Mouse (Mus musculus): ENCODE measurements around the gene Siglecf. TPM values are rescaled to one million over a fixed set of nuclear protein-coding genes. Genes with fewer than 3 reads are reported as not detected.
"Not testable (repeated sequence)": the region's sequence is repeated elsewhere in the genome, so short reads cannot be mapped to it uniquely, and the experiment has no call there.

Gene Siglecf
- polyA plus RNA-seq, 1 experiment from 2014 or later = 0.20 TPM

DNA sequence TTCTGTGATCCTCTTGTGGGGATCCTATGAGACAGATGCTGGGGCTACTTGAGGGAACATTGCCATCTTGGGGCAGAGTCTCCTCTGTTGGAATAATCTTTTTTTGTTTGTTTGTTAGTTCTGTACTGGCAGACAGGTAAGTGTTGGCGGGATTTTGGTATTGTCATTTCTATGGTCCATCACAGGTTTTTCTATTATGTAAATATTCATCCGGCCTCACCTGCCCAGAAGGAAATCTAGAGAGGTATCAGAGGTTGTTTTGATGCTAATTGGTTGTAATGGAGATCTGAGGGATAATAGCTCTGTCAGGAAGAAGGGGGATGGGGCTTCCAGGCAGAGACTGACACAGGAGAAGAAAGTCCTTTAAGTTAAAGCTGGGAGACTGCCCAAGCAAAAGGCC lies 7.1 kb upstream of the Siglecf start:
- Histone ChIP-seq H3K4me1 (no peaks in the 10 kb centered on the region), H3K36me3 (no peaks in the 10 kb centered on the region), H3K9me3 (no peaks in the 10 kb centered on the region), H3K4me2 (replicated peaks) (no peak overlapping the region), H3K27me3 (no peaks in the 10 kb centered on the region), H3K9ac (replicated peaks) (no peak overlapping the region), H3K27ac (replicated peaks) (no peak overlapping the region), H3K4me3 (no peak overlapping the region)
- no peak for ATAC-seq (ENCODE audit: low FRiP score, low read depth)
- 67% methylated on average over 2 of the region's 2 CpGs for WGBS

DNA sequence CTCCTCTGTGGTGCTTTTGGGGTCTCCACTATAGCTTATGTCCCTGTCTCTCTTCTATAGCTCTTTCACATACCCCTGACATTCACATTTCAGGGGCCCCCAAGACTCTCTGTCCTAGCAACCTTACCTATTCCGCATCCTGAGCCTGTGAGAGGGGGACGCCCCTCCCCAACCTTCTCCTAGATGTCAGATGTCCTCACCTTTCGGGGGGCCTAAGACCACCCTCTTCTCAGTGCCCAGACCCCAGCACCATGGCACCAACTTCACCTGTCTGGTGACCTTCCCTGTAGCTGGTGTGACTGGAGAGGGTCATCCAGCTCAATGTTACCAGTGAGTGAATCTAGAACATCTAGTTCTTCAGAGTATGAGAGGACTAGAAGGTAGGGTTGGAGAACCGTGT lies 6.7 kb upstream of the Siglecf start:
- H3K27ac ChIP-seq (replicated peaks) = no peak overlapping the region
- no peaks in the 10 kb centered on the region for H3K36me3 ChIP-seq
- no peak overlapping the region for H3K4me2 ChIP-seq (replicated peaks)
- no peak for ATAC-seq (ENCODE audit: low FRiP score, low read depth)
- H3K27me3 ChIP-seq = no peaks in the 10 kb centered on the region
- H3K4me3 ChIP-seq = no peak overlapping the region
- H3K4me1 ChIP-seq = no peaks in the 10 kb centered on the region
- no peaks in the 10 kb centered on the region for H3K9me3 ChIP-seq
- 86% methylated on average over 4 of the region's 4 CpGs for WGBS
- H3K9ac ChIP-seq (replicated peaks) = no peak overlapping the region

DNA sequence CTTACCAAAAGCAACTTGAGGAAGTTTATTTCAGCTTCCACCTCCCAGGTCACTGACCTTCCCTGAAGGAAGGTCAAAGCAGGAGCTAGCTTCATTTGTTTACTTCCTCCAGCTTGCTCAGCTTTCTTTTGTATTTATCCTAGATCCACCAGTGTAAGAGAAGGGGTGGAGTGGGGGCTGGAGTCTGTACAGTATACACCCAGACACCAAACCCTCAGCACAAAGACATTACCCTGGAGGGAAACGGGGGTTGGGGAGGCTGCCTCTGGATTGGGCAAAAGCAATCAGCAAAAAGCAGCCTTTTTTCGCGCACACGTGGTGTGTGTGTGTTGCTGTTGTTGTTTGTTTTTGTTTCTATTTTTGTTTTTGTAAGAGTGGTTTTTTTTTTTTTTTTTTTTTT lies 5.0 kb upstream of the Siglecf start:
- ATAC-seq (ENCODE audit: low FRiP score, low read depth) = no peak
- 76% methylated on average over 4 of the region's 4 CpGs for WGBS

DNA sequence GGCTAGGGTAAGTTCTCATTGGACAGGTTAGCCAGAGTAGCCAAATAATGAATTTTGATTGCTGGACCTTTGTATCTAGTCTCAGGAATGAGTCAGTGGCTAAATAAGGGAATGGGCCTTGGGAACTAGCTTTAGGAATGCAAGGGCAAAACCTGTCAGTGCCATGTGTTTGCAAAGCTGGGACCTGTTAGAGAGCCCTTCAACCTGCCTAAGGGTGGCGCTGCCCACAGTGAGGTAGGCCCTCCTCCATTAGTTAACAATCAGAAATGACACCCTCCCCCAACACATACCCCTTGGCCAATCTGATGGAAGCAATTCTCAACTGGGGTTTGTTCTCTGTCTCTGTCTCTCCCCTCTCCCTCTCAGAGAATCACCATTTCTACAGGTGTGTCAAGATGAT lies 4.6 kb upstream of the Siglecf start:
- 89% methylated on average over 1 of the region's 1 CpGs for WGBS

More for the DNA sequence above, 5.0 kb upstream of the Siglecf start:
- no peaks in the 10 kb centered on the region for H3K9me3 ChIP-seq
- H3K4me1 ChIP-seq = no peaks in the 10 kb centered on the region
- H3K4me2 ChIP-seq (replicated peaks) = no peak overlapping the region
- H3K27ac ChIP-seq (replicated peaks) = no peak overlapping the region
- H3K27me3 ChIP-seq = no peaks in the 10 kb centered on the region
- H3K36me3 ChIP-seq = no peaks in the 10 kb centered on the region
- no peak overlapping the region for H3K4me3 ChIP-seq
- H3K9ac ChIP-seq (replicated peaks) = no peak overlapping the region

DNA sequence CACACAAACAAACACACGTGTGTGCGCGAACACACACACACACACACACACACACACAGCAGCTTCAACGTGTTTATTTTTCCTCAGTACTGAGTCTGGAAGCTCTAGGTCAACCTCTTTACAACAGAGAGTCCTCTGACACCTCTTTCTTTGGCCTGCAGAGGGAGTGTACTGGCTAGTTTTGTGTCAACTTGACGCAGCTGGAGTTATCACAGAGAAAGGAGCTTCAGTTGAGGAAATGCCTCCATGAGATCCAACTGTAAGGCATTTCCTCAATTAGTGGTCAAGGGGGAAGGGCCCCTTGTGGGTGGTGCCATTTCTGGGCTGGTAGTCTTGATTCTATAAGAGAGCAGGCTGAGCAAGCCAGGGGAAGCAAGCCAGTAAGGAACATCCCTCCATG lies 1.5 kb upstream of the Siglecf start:
- 78% methylated on average over 5 of the region's 5 CpGs for WGBS
- H3K4me1 ChIP-seq; H3K36me3 ChIP-seq; H3K9ac ChIP-seq (replicated peaks); H3K4me3 ChIP-seq; H3K27ac ChIP-seq (replicated peaks); H3K9me3 ChIP-seq; H3K27me3 ChIP-seq; ATAC-seq (ENCODE audit: low FRiP score, low read depth); H3K4me2 ChIP-seq (replicated peaks): not testable (repeated sequence)

More for the DNA sequence above, 4.6 kb upstream of the Siglecf start:
- H3K9me3 ChIP-seq = no peaks in the 10 kb centered on the region
- H3K9ac ChIP-seq (replicated peaks) = no peak overlapping the region
- no peak for ATAC-seq (ENCODE audit: low FRiP score, low read depth)
- H3K36me3 ChIP-seq = no peaks in the 10 kb centered on the region
- H3K4me1 ChIP-seq = no peaks in the 10 kb centered on the region
- no peak overlapping the region for H3K4me2 ChIP-seq (replicated peaks)
- H3K4me3 ChIP-seq = no peak overlapping the region
- H3K27ac ChIP-seq (replicated peaks) = no peak overlapping the region
- H3K27me3 ChIP-seq = no peaks in the 10 kb centered on the region

DNA sequence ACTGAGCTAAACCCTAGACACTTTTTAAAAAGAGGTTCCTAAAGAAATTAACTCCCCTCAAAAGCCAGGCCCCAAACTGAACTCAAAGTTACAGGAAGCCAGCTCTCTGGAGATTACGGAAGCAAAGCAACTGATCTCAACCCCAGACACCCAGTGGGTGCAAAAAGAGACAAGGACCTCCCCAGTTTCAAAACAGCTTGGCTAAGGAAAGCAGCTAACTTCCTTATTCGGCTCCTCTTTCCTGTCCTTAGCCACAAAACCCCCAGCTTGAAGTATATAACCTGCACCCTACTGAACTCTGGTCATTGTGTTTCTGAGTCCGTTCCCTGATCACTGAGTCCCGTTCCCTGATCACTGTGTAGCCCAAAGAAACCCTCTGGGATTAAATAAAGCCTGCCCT lies 2.0 kb downstream of the Siglecf start:
- H3K36me3 ChIP-seq = no peaks in the 10 kb centered on the region
- no peak overlapping the region for H3K9ac ChIP-seq (replicated peaks)
- 67% methylated on average over 4 of the region's 4 CpGs for WGBS
- peaks cover 6% of the 10 kb centered on the region for H3K4me1 ChIP-seq
- H3K27ac ChIP-seq (replicated peaks) = no peak overlapping the region
- no peaks in the 10 kb centered on the region for H3K9me3 ChIP-seq
- ATAC-seq (ENCODE audit: low FRiP score, low read depth) = no peak
- H3K27me3 ChIP-seq = no peaks in the 10 kb centered on the region
- no peak overlapping the region for H3K4me2 ChIP-seq (replicated peaks)
- no peak overlapping the region for H3K4me3 ChIP-seq

DNA sequence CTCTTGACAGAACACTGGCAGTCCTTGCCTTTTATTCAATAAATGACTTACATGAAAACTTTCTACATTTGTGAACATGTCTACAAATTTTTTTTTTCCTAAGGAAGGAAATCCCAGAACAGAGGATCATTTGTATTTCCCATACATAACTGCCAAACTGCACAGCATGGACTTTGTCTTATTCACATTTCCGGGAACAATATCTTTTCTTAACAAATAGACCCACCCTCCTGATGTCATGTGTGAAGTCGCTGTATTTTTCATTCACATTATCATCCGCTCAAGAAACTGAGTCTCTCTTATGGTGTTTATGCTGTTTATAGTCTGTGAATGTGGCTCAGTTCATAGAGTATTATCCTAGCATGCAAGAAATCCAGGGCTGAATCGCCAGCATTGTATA lies 2.6 kb downstream of the Siglecf start:
- Histone ChIP-seq H3K27ac (replicated peaks) (no peak overlapping the region), H3K9ac (replicated peaks) (no peak overlapping the region), H3K27me3 (no peaks in the 10 kb centered on the region), H3K4me2 (replicated peaks) (no peak overlapping the region), H3K4me1 (peaks cover 6% of the 10 kb centered on the region), H3K9me3 (no peaks in the 10 kb centered on the region), H3K4me3 (no peak overlapping the region), H3K36me3 (no peaks in the 10 kb centered on the region)
- no peak for ATAC-seq (ENCODE audit: low FRiP score, low read depth)
- 83% methylated on average over 4 of the region's 4 CpGs for WGBS

DNA sequence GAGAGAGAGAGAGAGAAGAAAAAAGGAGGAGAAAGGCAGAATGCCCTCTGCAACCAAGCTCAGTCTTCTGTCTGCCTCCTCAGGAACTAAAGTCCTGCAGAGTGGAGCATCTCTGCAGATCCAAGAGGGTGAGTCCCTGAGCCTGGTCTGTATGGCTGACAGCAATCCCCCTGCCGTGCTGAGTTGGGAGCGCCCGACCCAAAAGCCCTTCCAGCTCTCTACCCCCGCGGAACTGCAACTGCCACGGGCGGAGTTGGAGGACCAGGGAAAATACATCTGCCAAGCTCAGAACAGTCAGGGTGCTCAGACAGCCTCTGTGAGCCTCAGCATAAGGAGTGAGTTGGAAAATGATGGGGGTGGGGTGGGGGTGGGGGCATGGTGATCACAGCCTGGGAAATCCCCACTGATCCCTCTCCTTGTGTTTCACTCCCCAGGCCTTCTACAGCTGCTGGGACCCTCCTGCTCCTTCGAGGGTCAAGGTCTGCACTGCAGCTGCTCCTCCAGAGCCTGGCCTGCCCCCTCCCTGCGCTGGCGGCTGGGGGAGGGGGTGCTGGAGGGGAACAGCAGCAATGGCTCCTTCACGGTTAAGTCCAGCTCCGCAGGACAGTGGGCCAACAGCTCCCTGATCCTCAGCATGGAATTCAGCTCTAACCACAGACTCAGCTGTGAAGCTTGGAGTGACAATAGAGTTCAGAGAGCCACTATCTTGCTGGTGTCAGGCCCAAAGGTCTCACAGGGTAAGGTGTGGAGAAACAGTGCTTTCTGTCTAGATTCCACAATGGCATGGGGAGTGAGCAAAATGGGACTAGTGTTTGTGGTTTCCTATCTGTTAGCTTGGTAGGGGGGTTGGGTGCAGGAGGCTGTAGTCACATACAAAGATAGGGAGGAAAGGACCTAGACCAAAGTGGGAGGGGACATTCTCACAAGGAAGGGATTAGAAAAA lies 4.0 kb downstream of the Siglecf start:
- no peaks in the 10 kb centered on the region for H3K9me3 ChIP-seq
- ATAC-seq (ENCODE audit: low FRiP score, low read depth) = peak; percentile 69
- H3K27ac ChIP-seq (replicated peaks) = no peak overlapping the region; the same call in 1 of the 2 replicates
- no peaks in the 10 kb centered on the region for H3K36me3 ChIP-seq
- H3K9ac ChIP-seq (replicated peaks) = no peak overlapping the region; the same call in 1 of the 2 replicates
- H3K4me2 ChIP-seq (replicated peaks) = peak overlapping the region; percentile 36
- no peaks in the 10 kb centered on the region for H3K27me3 ChIP-seq
- no peak overlapping the region for H3K4me3 ChIP-seq
- WGBS = 6% methylated on average over 12 of the region's 12 CpGs
- peaks cover 6% of the 10 kb centered on the region for H3K4me1 ChIP-seq

DNA sequence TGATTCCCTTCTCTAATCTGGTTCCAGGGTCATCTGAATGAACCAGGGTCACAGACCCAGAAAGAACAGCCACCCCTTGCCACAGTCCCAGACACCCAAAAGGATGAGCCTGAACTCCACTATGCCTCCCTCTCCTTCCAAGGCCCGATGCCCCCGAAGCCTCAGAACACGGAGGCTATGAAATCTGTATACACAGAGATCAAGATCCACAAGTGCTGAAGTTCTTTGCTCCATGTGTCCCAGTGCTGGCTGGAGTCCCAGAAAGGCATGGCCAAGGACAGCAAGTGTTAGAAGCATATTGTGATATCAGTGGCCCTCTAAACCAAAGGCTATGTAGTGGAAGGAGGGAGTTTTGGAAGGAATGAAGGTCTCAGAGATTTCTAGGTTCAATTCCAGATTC lies 7.4 kb downstream of the Siglecf start:
- no peak for ATAC-seq (ENCODE audit: low FRiP score, low read depth)

DNA sequence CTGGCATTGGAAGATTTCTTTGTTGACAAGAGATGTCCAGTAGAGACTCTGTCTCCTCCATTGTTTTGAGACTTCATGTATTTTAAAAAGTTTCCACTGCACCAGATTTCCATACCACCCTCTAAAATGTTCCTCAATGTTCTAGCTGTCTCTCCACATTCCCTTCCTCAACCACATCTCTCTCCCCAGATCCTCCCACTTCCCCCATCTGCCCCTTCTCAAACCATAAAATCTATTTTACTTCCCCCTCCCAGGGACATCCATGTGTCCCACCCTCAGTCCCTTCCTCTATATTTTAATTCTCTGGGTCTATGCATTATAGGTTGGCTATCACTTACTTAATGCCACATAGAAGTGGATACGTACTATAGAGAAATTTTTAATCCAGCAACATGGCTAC lies 10.3 kb downstream of the Siglecf start:
- Histone ChIP-seq H3K27ac (replicated peaks) (no peak overlapping the region), H3K9ac (replicated peaks) (no peak overlapping the region), H3K9me3 (no peaks in the 10 kb centered on the region), H3K4me3 (no peak overlapping the region), H3K27me3 (no peaks in the 10 kb centered on the region), H3K4me1 (no peaks in the 10 kb centered on the region), H3K36me3 (no peaks in the 10 kb centered on the region), H3K4me2 (replicated peaks) (no peak overlapping the region)
- ATAC-seq (ENCODE audit: low FRiP score, low read depth) = no peak
- 81% methylated on average over 1 of the region's 1 CpGs for WGBS

More for the DNA sequence above, 7.4 kb downstream of the Siglecf start:
- H3K4me1 ChIP-seq = peaks cover 6% of the 10 kb centered on the region
- H3K27me3 ChIP-seq = no peaks in the 10 kb centered on the region
- no peaks in the 10 kb centered on the region for H3K36me3 ChIP-seq
- H3K9ac ChIP-seq (replicated peaks) = no peak overlapping the region
- H3K4me2 ChIP-seq (replicated peaks) = no peak overlapping the region
- no peak overlapping the region for H3K27ac ChIP-seq (replicated peaks)
- no peaks in the 10 kb centered on the region for H3K9me3 ChIP-seq
- 89% methylated on average over 3 of the region's 3 CpGs for WGBS
- no peak overlapping the region for H3K4me3 ChIP-seq

DNA sequence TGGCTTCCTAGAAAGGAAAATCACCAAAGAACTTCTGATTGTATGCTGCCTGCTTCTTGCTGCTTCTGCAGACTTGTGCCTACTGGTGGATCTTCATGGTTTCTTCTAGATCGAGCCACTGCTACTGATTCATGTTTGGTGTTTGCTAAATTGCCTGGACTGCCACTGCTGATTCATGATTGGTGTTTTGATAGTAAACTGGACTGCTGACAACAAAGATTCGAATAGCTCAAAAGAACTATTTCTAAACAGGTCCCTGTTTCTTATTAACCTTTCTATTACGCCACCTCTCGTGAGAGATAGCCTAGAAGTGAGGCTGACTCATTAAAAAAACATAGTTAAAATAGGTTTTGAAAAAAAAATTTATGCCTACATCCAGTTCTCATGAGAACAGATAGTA lies 10.9 kb downstream of the Siglecf start:
- WGBS = 80% methylated on average over 4 of the region's 4 CpGs
- no peak for ATAC-seq (ENCODE audit: low FRiP score, low read depth)

DNA sequence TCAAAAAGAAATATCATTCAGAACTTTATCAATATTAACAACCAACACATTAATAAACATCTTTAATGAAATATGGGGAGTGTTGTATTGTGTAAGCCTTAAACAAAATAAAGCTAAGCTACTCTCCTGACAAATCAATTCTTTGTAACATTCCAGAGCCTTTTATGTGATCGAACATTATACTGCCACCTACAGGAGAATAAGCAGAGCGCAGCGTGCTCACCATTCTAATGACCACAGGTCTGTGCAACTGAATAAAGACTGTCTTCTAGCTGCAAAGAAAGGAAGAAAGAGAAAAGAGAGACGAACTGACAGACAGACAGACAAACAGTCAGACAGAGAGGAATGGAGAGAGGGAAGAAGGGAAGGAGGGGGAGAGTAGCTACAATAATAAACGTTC lies 27.1 kb downstream of the Siglecf start:
- no peak overlapping the region for H3K9ac ChIP-seq (replicated peaks)
- no peak overlapping the region for H3K4me3 ChIP-seq
- no peak overlapping the region for H3K27ac ChIP-seq (replicated peaks)
- H3K4me1 ChIP-seq = no peaks in the 10 kb centered on the region
- no peaks in the 10 kb centered on the region for H3K27me3 ChIP-seq
- no peak for ATAC-seq (ENCODE audit: low FRiP score, low read depth)
- H3K4me2 ChIP-seq (replicated peaks) = no peak overlapping the region
- H3K36me3 ChIP-seq = no peaks in the 10 kb centered on the region
- H3K9me3 ChIP-seq = no peaks in the 10 kb centered on the region
- WGBS = 18% methylated on average over 5 of the region's 5 CpGs

More for the DNA sequence above, 10.9 kb downstream of the Siglecf start:
- Histone ChIP-seq H3K27me3 (no peaks in the 10 kb centered on the region), H3K4me2 (replicated peaks) (no peak overlapping the region), H3K36me3 (no peaks in the 10 kb centered on the region), H3K4me1 (no peaks in the 10 kb centered on the region), H3K4me3 (no peak overlapping the region), H3K27ac (replicated peaks) (no peak overlapping the region), H3K9me3 (0 out of 2 replicates have a peak, but pooled peaks cover 2% of the 10 kb centered on the region), H3K9ac (replicated peaks) (no peak overlapping the region)

All from midbrain, embryonic 12.5 days (tissue).